Mouse (Mus musculus) G1E (cell line): ENCODE results near the gene Cep70. TPM values are rescaled to one million over a fixed set of nuclear protein-coding genes. Genes with fewer than 3 reads are reported as not detected.

Experiments used
- ATAC-seq: 2 replicates; pipeline ENCODE4 v1.8.0; 2016; ENCODE audit warnings: mild to moderate bottlenecking; ENCODE audit not compliant: insufficient number of reproducible peaks, poor library complexity, low FRiP score, severe bottlenecking; ENCODE audit errors: extremely low read depth
- DNase-seq: peaks from one replicate; pipeline ENCODE4 v3.0.0; 2012; ENCODE audit warnings: low spot score
- H3K27me3 ChIP-seq: 2 replicates; pipeline ENCODE4 v1.6.1; 2012; ENCODE audit warnings: mild to moderate bottlenecking, low read length, inconsistent platforms; ENCODE audit not compliant: insufficient read depth
- H3K36me3 ChIP-seq: replicated peaks from 2 replicates; pipeline ENCODE3; 2012; ENCODE audit warnings: mild to moderate bottlenecking, inconsistent platforms
- H3K4me1 ChIP-seq: 2 replicates; pipeline ENCODE4 v1.6.1; 2012; ENCODE audit warnings: low read depth, low read length, inconsistent platforms, mixed read lengths; ENCODE audit not compliant: insufficient read depth
- H3K4me3 ChIP-seq: 2 replicates; pipeline ENCODE4 v1.5.1; 2012; ENCODE audit warnings: low read depth, mild to moderate bottlenecking, inconsistent platforms, low read length, moderate library complexity, mixed read lengths
- H3K9me3 ChIP-seq: replicated peaks from 2 replicates; pipeline ENCODE4 v1.6.1; 2012; ENCODE audit warnings: inconsistent platforms
- CTCF ChIP-seq: IDR thresholded peaks from 2 replicates; pipeline ENCODE4 v1.5.1; 2012; ENCODE audit warnings: low read depth, low read length, inconsistent platforms, mixed read lengths
- GATA1 ChIP-seq: IDR thresholded peaks from 2 replicates; pipeline ENCODE4 v1.6.1; 2012; ENCODE audit warnings: borderline replicate concordance, low read length, inconsistent platforms, mixed read lengths
- GATA2 ChIP-seq: IDR thresholded peaks from 2 replicates; pipeline ENCODE4 v1.6.1; 2012; ENCODE audit warnings: low read depth, low read length, inconsistent platforms, borderline replicate concordance
- POLR2AphosphoS5 ChIP-seq: IDR thresholded peaks from 2 replicates; pipeline ENCODE4 v1.6.1; 2012; ENCODE audit warnings: low read depth, low read length, inconsistent platforms; ENCODE audit not compliant: insufficient replicate concordance
- TAL1 ChIP-seq: conservative IDR thresholded peaks from 2 replicates; pipeline ENCODE4 v1.6.1; 2012; ENCODE audit warnings: low read depth, low read length, inconsistent platforms, mixed read lengths
- polyA plus RNA-seq: library from polyadenylated mRNA; stranded (reverse); fragments of >175 nt; gene quantifications from 2 replicates; pipeline ENCODE4 v1.2.3, GENCODE M21; 2012
- total RNA-seq, 2 experiments: library from RNA; stranded (forward) in 1 of 2; stranded (reverse) in 1 of 2; fragments of 200-1000 nt in 1 of 2; fragments of >200 nt in 1 of 2; fragmentation: Nextera tagmentation in 1 of 2; gene quantifications; 2 replicates each; pipeline ENCODE4 v1.2.3; 2014 to 2017

Gene Cep70
- total and polyA plus RNA-seq, 3 experiments, result 4.2 to 147 (median 45.5) TPM

DNA sequence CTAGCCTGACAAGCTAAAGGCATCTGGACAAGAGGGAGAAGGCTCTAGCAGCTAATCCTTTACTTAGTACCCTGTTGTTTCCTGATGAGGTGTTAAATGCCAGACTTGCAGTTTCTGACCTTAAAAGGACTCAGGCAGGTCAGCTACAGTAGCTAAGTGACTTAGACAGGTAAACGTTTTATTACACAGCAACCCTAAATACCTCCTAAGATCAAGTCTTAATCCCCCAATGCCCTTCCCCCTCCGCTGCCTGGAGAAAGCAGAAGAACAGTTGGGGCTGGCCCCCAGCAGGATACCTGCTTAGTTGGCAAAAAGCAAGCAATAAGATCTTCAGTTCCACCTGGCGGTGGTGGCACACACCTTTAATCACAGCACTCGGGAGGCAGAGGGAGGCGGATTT is 15.7 kb downstream of the Cep70 start:
- TF ChIP-seq CTCF (no peak), POLR2AphosphoS5 (no peak), TAL1 (no peak), GATA1 (no peak), GATA2 (no peak)
- Histone ChIP-seq H3K4me1 (peaks cover 46% of the 10 kb centered on the region), H3K9me3 (no peaks in the 10 kb centered on the region), H3K36me3 (peaks cover 92% of the 10 kb centered on the region), H3K27me3 (no peaks in the 10 kb centered on the region), H3K4me3 (no peak overlapping the region)
- no peak for DNase-seq
- no peak for ATAC-seq

DNA sequence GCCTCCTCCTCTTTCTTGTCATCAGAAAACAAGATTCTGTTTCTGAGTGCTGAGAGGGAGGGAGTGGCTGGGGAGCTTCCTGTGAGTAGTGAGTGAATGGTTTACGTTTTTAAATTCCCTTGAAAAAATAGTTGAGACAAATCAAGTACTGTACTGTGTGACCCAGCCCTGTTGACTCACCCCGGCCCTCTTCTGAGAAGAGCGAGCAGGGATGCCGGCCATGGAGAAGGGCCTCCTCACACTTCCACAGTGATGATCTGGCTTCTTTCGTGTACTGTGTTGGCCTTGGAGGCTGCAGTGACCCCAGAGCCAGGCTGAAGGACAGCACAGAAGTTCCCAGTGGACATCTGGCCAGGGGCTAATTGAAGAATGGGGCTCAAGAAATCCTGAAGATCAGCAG is 61.1 kb downstream of the Cep70 start:
- Histone ChIP-seq H3K27me3 (no peaks in the 10 kb centered on the region), H3K9me3 (no peaks in the 10 kb centered on the region), H3K36me3 (peaks cover 83% of the 10 kb centered on the region), H3K4me1 (peaks cover 9% of the 10 kb centered on the region), H3K4me3 (no peak overlapping the region)
- ATAC-seq, result no peak
- TF ChIP-seq CTCF (no peak), GATA1 (no peak), GATA2 (no peak), TAL1 (no peak), POLR2AphosphoS5 (no peak)
- no peak for DNase-seq

DNA sequence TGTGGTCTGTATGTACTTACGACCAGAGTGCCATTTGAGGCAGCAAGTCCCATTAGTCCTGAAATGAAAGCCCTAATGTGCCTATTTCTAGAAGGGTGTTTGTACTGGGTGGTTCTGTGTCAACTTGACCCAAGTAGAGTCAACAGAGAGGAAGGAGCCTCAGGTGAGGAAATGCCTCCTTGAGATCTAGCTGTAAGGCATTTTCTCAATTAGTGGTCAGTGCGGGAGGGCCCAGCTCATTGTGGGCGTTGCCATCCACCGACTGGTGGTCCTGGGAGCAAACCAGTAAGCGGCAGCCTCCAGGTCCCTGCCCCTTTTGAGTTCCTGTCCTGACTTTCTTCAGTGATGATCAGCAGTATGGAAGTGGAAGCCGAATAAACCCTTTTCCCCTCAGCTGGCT is 63.1 kb downstream of the Cep70 start:
- H3K36me3 ChIP-seq, result peaks cover 81% of the 10 kb centered on the region
- TF ChIP-seq TAL1 (no peak), GATA2 (no peak), GATA1 (no peak), CTCF (no peak), POLR2AphosphoS5 (no peak)
- ATAC-seq, result no peak
- H3K27me3 ChIP-seq, result no peaks in the 10 kb centered on the region
- no peaks in the 10 kb centered on the region for H3K9me3 ChIP-seq
- H3K4me1 ChIP-seq, result peaks cover 10% of the 10 kb centered on the region
- H3K4me3 ChIP-seq, result no peak overlapping the region
- DNase-seq, result no peak

DNA sequence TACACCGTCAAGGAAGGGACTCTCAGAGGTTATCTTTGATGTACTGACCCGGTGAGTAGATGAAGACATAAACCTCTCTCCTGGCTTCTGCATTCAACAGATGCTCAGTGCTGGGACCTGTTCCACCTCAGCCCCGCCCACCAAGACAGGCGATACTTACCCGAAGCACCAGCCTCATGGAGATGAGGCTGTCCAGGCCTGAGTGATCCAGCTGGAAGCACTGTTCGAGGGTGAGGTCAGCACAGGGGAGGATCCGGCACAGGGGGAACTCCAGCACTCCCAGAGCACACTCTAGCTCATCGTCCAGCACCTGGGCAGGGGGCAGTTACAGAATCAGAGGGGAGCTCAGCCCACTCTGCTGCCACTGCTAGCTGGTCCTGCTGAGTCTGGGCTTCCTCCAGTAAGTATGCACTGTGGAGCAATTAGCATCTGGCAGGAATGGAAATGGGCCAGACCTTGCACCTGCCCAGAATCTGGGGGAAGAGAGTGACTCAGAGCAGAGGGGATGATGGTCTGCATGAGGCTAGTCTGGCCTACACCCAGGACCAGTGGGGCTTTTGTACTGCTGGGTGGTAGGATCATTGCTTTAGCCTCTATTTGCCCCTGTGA is 76.3 kb downstream of the Cep70 start:
- Histone ChIP-seq H3K9me3 (no peaks in the 10 kb centered on the region), H3K27me3 (peaks cover 66% of the 10 kb centered on the region), H3K36me3 (no peaks in the 10 kb centered on the region), H3K4me1 (no peaks in the 10 kb centered on the region; the same call in none of the 2 replicates), H3K4me3 (no peak overlapping the region)
- TF ChIP-seq GATA2, result no peak
- no peak for TF ChIP-seq CTCF
- no peak for TF ChIP-seq TAL1
- TF ChIP-seq POLR2AphosphoS5, result no peak
- TF ChIP-seq GATA1, result no peak
- ATAC-seq, result no peak
- DNase-seq, result no peak

DNA sequence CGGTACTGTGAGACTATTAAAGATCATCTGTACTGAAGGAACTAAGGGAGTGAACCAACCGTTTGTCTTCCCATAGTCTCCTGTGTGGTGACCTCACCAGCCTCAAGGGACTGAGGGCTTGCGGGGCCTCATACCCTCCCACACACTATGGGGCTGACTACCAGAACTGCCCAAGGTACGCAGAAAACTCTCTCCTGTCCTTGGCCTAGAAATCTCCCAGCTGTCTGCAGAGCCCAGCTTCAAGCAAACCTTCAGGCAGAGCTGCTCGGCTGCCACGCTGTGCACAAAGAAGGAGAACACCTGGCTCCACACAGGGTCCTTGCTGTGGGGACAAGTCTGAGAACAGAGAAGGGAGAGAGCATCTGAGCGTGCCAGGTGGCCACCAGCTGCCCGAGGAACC is 76.8 kb downstream of the Cep70 start:
- TF ChIP-seq GATA1, result no peak
- TF ChIP-seq POLR2AphosphoS5, result no peak
- no peak for TF ChIP-seq TAL1
- TF ChIP-seq CTCF, result no peak
- no peak overlapping the region for H3K4me3 ChIP-seq
- H3K4me1 ChIP-seq, result no peaks in the 10 kb centered on the region; the same call in none of the 2 replicates
- ATAC-seq (no peak), DNase-seq (no peak)
- no peaks in the 10 kb centered on the region for H3K36me3 ChIP-seq
- peaks cover 71% of the 10 kb centered on the region for H3K27me3 ChIP-seq
- no peaks in the 10 kb centered on the region for H3K9me3 ChIP-seq

DNA sequence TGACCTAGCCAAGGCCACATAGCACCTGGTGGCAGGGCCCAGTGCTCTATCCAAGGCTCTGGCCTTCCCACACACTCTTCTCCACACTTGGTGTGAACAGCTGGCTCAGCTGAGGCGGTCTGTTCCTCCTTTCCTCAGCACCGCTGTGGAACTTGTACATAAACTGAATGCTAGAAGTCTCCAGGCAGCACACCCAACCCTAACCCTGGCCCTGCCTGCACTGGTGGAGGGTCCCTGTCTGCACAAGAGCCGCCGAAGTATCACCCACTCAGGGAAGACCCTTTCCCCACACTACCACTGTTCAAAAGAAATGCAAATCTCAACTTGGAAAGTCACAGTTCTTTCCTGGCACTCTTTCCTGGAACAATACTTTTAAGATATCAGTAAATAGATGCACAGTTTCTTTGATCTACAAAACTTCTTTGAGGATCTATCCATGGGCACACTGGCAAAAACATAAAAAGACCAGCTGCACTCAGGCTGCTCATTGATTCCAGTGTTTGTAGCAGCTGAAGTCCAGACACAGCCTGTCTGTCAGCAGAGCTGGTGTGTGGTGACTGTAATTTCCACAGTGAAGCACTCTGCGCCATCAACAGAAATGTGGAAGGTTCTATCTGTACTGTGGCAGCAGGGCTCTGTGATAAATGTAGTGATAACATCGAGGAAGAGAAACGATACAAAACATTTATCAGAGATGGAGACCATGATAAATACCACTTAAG is 82.2 kb downstream of the Cep70 start:
- Histone ChIP-seq H3K9me3 (no peaks in the 10 kb centered on the region), H3K4me1 (no peaks in the 10 kb centered on the region; the same call in none of the 2 replicates), H3K4me3 (no peak overlapping the region), H3K27me3 (peaks cover 70% of the 10 kb centered on the region), H3K36me3 (no peaks in the 10 kb centered on the region)
- no peak for DNase-seq
- TF ChIP-seq GATA1 (no peak), TAL1 (no peak), POLR2AphosphoS5 (no peak), GATA2 (no peak), CTCF (no peak)
- ATAC-seq, result no peak
